27 mouse cellular contexts compared by ENCODE assay signal in the genomic region with DNA sequence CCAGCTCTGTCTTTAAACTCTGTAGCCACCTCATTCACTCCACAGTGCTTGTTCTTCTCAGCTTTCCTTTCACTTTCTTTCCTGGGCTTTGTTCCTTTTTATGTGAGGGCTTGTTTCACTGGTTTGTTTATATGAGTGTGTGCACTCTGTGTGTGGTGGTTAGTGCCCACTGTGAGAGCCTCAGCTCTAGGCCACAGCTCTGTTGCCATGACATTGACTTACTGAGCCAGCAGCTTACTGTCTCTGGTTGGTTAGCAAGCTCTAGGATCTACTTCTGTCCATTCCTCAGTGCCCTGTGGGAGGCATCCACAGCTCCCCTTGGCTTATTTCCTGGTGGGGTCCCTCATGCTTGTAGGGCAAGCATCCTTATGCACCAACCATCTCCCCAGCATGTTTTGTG. TPM values are rescaled to one million over a fixed set of nuclear protein-coding genes. Genes with fewer than 3 reads are reported as not detected.
DNase-seq lines count a peak whose midpoint lies in the region; ATAC-seq lines count a peak whose summit lies in the region.
"Had no signal": no experiment of that assay in that cellular context is flagged by ENCODE, and none has a peak within 500 bp of the region (broad histone marks: within the 10 kb centered on the region; RNA-seq: fewer than 3 reads in every experiment).

No protein-coding gene starts in this region.

- no peaks in the 10 kb centered on the region for H3K9me3 ChIP-seq in midbrain, embryonic 11.5 days (ENCODE audit: control insufficient read depth, low read length)
- H3K9me3 ChIP-seq in midbrain, embryonic 15.5 days = no peaks in the 10 kb centered on the region
- H3K9me3 ChIP-seq: forebrain, embryonic 10.5 days; heart, embryonic 12.5 days; heart, embryonic 15.5 days; hindbrain, embryonic 10.5 days; hindbrain, embryonic 13.5 days had no signal

- peaks cover 19% of the 10 kb centered on the region for H3K36me3 ChIP-seq in midbrain, embryonic 11.5 days (ENCODE audit: control insufficient read depth, insufficient read depth, low read length)
- peaks cover 35% of the 10 kb centered on the region for H3K36me3 ChIP-seq in midbrain, embryonic 15.5 days (replicated peaks)

- ATAC-seq in midbrain, embryonic 11.5 days (ENCODE audit: low FRiP score) = no peak
- no peak for ATAC-seq in midbrain, embryonic 15.5 days (replicated peaks)
- peak; percentile 52 for ATAC-seq in granulocyte monocyte progenitor cell, adult 5-6 weeks (replicated peaks; ENCODE audit: poor library complexity, severe bottlenecking)
- ATAC-seq: activated CD4-positive, CD25-positive, alpha-beta regulatory T cell, adult 4 months; forebrain, embryonic 14.5 days; forebrain, postnatal 0 days; hindbrain, embryonic 16.5 days had no signal

- H3K27me3 ChIP-seq in midbrain, embryonic 11.5 days (ENCODE audit: control insufficient read depth, insufficient read depth, low read length) = no peaks in the 10 kb centered on the region
- no peaks in the 10 kb centered on the region for H3K27me3 ChIP-seq in midbrain, embryonic 15.5 days (replicated peaks)
- H3K27me3 ChIP-seq: heart, embryonic 12.5 days; heart, embryonic 15.5 days; hindbrain, embryonic 13.5 days had no signal

- DNase-seq in midbrain, embryonic 11.5 days (ENCODE audit: low spot score, missing footprints) = peak; percentile 84
- peak; percentile 59 for DNase-seq in A20 (ENCODE audit: low read depth, low spot score)
- no peak for DNase-seq in MN1 (ENCODE audit: low spot score)
- DNase-seq in lung, postnatal 36 days = no peak
- DNase-seq: adrenal gland, adult 8-10 months; adrenal gland, postnatal 25 days; B cell, adult 2 months; cerebellum, adult 11-12 months; cerebellum, adult 8-10 months; cerebellum, postnatal 10 days; cerebellum, postnatal 36 days; forebrain, postnatal 0 days; gastrocnemius, adult 2 months; gastrocnemius, postnatal 14 days; heart, adult 18-20 months; heart, postnatal 10 days; heart, postnatal 36 days had no signal

- H3K4me2 ChIP-seq in midbrain, embryonic 11.5 days = no peak overlapping the region
- H3K4me2 ChIP-seq in midbrain, embryonic 15.5 days = no peak overlapping the region
- H3K4me2 ChIP-seq: heart, embryonic 12.5 days; heart, embryonic 15.5 days; hindbrain, embryonic 13.5 days had no signal

- H3K4me1 ChIP-seq in midbrain, embryonic 11.5 days (ENCODE audit: control insufficient read depth, insufficient read depth, low read length) = no peaks in the 10 kb centered on the region
- H3K4me1 ChIP-seq in midbrain, embryonic 15.5 days = no peaks in the 10 kb centered on the region
- H3K4me1 ChIP-seq: forebrain, embryonic 10.5 days; heart, embryonic 12.5 days; heart, embryonic 15.5 days; hindbrain, embryonic 10.5 days; hindbrain, embryonic 13.5 days had no signal

- H3K27ac ChIP-seq in midbrain, embryonic 11.5 days (ENCODE audit: low read depth, low read length) = no peak overlapping the region
- H3K27ac ChIP-seq in midbrain, embryonic 15.5 days = no peak overlapping the region
- H3K27ac ChIP-seq: forebrain, embryonic 10.5 days; gastrocnemius, adult 2 months; heart, embryonic 15.5 days; hindbrain, embryonic 10.5 days; hindbrain, embryonic 13.5 days had no signal

- no peak overlapping the region for H3K4me3 ChIP-seq in midbrain, embryonic 11.5 days (ENCODE audit: low read depth, low read length)
- no peak overlapping the region for H3K4me3 ChIP-seq in midbrain, embryonic 15.5 days
- H3K4me3 ChIP-seq: forebrain, embryonic 10.5 days; gastrocnemius, adult 2 months; heart, embryonic 12.5 days; heart, embryonic 15.5 days; hindbrain, embryonic 10.5 days; hindbrain, embryonic 13.5 days had no signal

- no peak overlapping the region for H3K9ac ChIP-seq in midbrain, embryonic 11.5 days (ENCODE audit: low read length)
- H3K9ac ChIP-seq in midbrain, embryonic 15.5 days = no peak overlapping the region
- H3K9ac ChIP-seq: forebrain, postnatal 0 days; heart, embryonic 12.5 days; heart, embryonic 15.5 days; hindbrain, embryonic 13.5 days had no signal

RNA-seq across cellular contexts. Expression of a gene that starts 14.8 kb away (rescaled TPM):
- polyA plus RNA-seq in midbrain, embryonic 11.5 days (2014; fragmentation: Nextera tagmentation; extraction: Ambion mirVana) = 195 and 197 TPM in 2 replicates
- 106 and 118 TPM in 2 replicates for polyA plus RNA-seq in midbrain, embryonic 15.5 days (2015; fragmentation: Nextera tagmentation; extraction: Ambion mirVana)
- total RNA-seq in granulocyte monocyte progenitor cell, adult 5-6 weeks (2014; fragmentation: Nextera tagmentation) = 172 and 175 TPM in 2 replicates
- total RNA-seq in granulocyte monocyte progenitor cell, adult 5-6 weeks (2017) = 170 and 173 TPM in 2 replicates

RNA-seq across cellular contexts. Expression of a gene that starts 24.6 kb away (rescaled TPM):
- 105 TPM in 2 replicates for polyA plus RNA-seq in midbrain, embryonic 11.5 days (2014; fragmentation: Nextera tagmentation; extraction: Ambion mirVana)
- polyA plus RNA-seq in midbrain, embryonic 15.5 days (2015; fragmentation: Nextera tagmentation; extraction: Ambion mirVana) = 70.0 and 74.3 TPM in 2 replicates
- total RNA-seq in granulocyte monocyte progenitor cell, adult 5-6 weeks (2014; fragmentation: Nextera tagmentation) = 49.9 and 57.2 TPM in 2 replicates
- 46.9 and 63.8 TPM in 2 replicates for total RNA-seq in granulocyte monocyte progenitor cell, adult 5-6 weeks (2017)

RNA-seq across cellular contexts. Expression of a gene that starts 24.8 kb away (rescaled TPM):
- 18.7 and 25.1 TPM in 2 replicates for polyA plus RNA-seq in midbrain, embryonic 11.5 days (2014; fragmentation: Nextera tagmentation; extraction: Ambion mirVana)
- polyA plus RNA-seq in midbrain, embryonic 15.5 days (2015; fragmentation: Nextera tagmentation; extraction: Ambion mirVana) = 37.5 and 38.1 TPM in 2 replicates
- 34.1 and 43.3 TPM in 2 replicates for total RNA-seq in granulocyte monocyte progenitor cell, adult 5-6 weeks (2014; fragmentation: Nextera tagmentation)
- 28.2 and 31.8 TPM in 2 replicates for total RNA-seq in granulocyte monocyte progenitor cell, adult 5-6 weeks (2017)

RNA-seq across cellular contexts. Expression of a gene that starts 33.7 kb away (rescaled TPM):
- polyA plus RNA-seq in midbrain, embryonic 11.5 days (2014; fragmentation: Nextera tagmentation; extraction: Ambion mirVana) = 14.0 and 16.4 TPM in 2 replicates
- polyA plus RNA-seq in midbrain, embryonic 15.5 days (2015; fragmentation: Nextera tagmentation; extraction: Ambion mirVana) = 11.2 and 12.9 TPM in 2 replicates
- total RNA-seq in granulocyte monocyte progenitor cell, adult 5-6 weeks (2014; fragmentation: Nextera tagmentation) = 18.9 and 32.1 TPM in 2 replicates
- 17.5 and 29.5 TPM in 2 replicates for total RNA-seq in granulocyte monocyte progenitor cell, adult 5-6 weeks (2017)

RNA-seq across cellular contexts. Expression of a gene that starts 43.0 kb away (rescaled TPM):
- 1,615 and 1,739 TPM in 2 replicates for polyA plus RNA-seq in midbrain, embryonic 11.5 days (2014; fragmentation: Nextera tagmentation; extraction: Ambion mirVana)
- 990 and 1,015 TPM in 2 replicates for polyA plus RNA-seq in midbrain, embryonic 15.5 days (2015; fragmentation: Nextera tagmentation; extraction: Ambion mirVana)
- 482 and 644 TPM in 2 replicates for total RNA-seq in granulocyte monocyte progenitor cell, adult 5-6 weeks (2014; fragmentation: Nextera tagmentation)
- total RNA-seq in granulocyte monocyte progenitor cell, adult 5-6 weeks (2017) = 590 and 678 TPM in 2 replicates

Comparison
In these comparisons a context has a peak if more than half of its experiments do, and no peak if none do; other contexts are left out.
1. DNase-seq: peak in midbrain, embryonic 11.5 days (single experiment) and A20 (single experiment); none in MN1 (single experiment) and lung, postnatal 36 days (single experiment).